ENCODE assay signal across 18 mouse cellular contexts in genomic region chr13:112997369-112997768, GRCm38 (mm10). TPM values are rescaled to one million over a fixed set of nuclear protein-coding genes. Genes with fewer than 3 reads are reported as not detected.
DNase-seq lines count a peak whose midpoint lies in the region.
"Had no signal": no experiment of that assay in that cellular context is flagged by ENCODE, and none has a peak within 500 bp of the region (broad histone marks: within the 10 kb centered on the region; RNA-seq: fewer than 3 reads in every experiment).

No protein-coding gene starts in this region.

- H3K27me3 ChIP-seq in heart, embryonic 10.5 days (ENCODE audit: insufficient read depth, poor library complexity, severe bottlenecking), result peaks cover 94% of the 10 kb centered on the region

- WGBS in heart, embryonic 10.5 days, result 70% methylated on average over 6 of the region's 6 CpGs

- H3K36me3 ChIP-seq in heart, embryonic 10.5 days, result no peaks in the 10 kb centered on the region
- H3K36me3 ChIP-seq: G1E had no signal

- DNase-seq in cerebellum, postnatal 10 days, result peak; percentile 39 to 51
- DNase-seq in cerebellum, adult 9-10 months, result no peak
- DNase-seq in heart, adult 11 months, result peak; percentile 75
- DNase-seq in heart, embryonic 10.5 days (ENCODE audit: low spot score), result no peak
- DNase-seq: adrenal gland, adult 2 months; adrenal gland, adult 8-10 months; adrenal gland, postnatal 10 days; adrenal gland, postnatal 14 days; adrenal gland, postnatal 25 days; adrenal gland, postnatal 36 days; B cell, adult 2 months; cerebellum, adult 11 months; cerebellum, adult 11-12 months; cerebellum, adult 18-20 months had no signal

- no peaks in the 10 kb centered on the region for H3K9me3 ChIP-seq in heart, embryonic 10.5 days

- H3K4me3 ChIP-seq in heart, embryonic 10.5 days, result no peak overlapping the region

- H3K27ac ChIP-seq in heart, embryonic 10.5 days, result no peak overlapping the region

- peaks cover 21% of the 10 kb centered on the region for H3K4me1 ChIP-seq in heart, embryonic 10.5 days

RNA-seq across cellular contexts. Expression of gene Mcidas, which starts 3.7 kb away (rescaled TPM):
- polyA plus RNA-seq in heart, embryonic 10.5 days (2016; fragmentation: Nextera tagmentation; extraction: Ambion mirVana), result 0.13 TPM in 1 of 2 replicates, not detected in the other
- polyA plus RNA-seq: adrenal gland, adult 2 months; G1E had no signal

RNA-seq across cellular contexts. Expression of gene Ccno, which starts 9.8 kb away (rescaled TPM):
- 0.10 TPM in 1 of 2 replicates, not detected in the other for polyA plus RNA-seq in heart, embryonic 10.5 days (2016; fragmentation: Nextera tagmentation; extraction: Ambion mirVana)
- polyA plus RNA-seq: activated CD4-positive, CD25-positive, alpha-beta regulatory T cell, adult 4 months; CD4-positive, CD25-positive, alpha-beta regulatory T cell, adult 4 months; G1E had no signal

RNA-seq across cellular contexts. Expression of gene Cdc20b, which starts 37.5 kb away (rescaled TPM):
- not detected in 2 replicates for polyA plus RNA-seq in heart, embryonic 10.5 days (2016; fragmentation: Nextera tagmentation; extraction: Ambion mirVana)
- polyA plus RNA-seq: adrenal gland, adult 2 months; CD4-positive, CD25-positive, alpha-beta regulatory T cell, adult 4 months; G1E; Patski had no signal

RNA-seq across cellular contexts. Expression of gene Gpx8, which starts 48.8 kb away (rescaled TPM):
- polyA plus RNA-seq in heart, embryonic 10.5 days (2016; fragmentation: Nextera tagmentation; extraction: Ambion mirVana), result 124 and 134 TPM in 2 replicates
- polyA plus RNA-seq: activated CD4-positive, CD25-positive, alpha-beta regulatory T cell, adult 4 months; CD4-positive, CD25-positive, alpha-beta regulatory T cell, adult 4 months; G1E had no signal

Comparison
In these comparisons a context has a peak if more than half of its experiments do, and no peak if none do; other contexts are left out.
1. DNase-seq: peak in cerebellum, postnatal 10 days (2 of 2) and heart, adult 11 months (single experiment); none in cerebellum, adult 9-10 months (single experiment) and heart, embryonic 10.5 days (single experiment).